Mouse (Mus musculus): ENCODE measurements at regions not wholly inside any gene's neighbourhood (a gene's known extent, or its start where the extent isn't known, plus 50 kb on each side); places are given as distances from the start of the nearest gene placed in this dataset.

- TF ChIP-seq MYOD1 (IDR thresholded peaks at IDR 0.05; ENCODE audit: control insufficient read depth, insufficient read length, low read depth) (no peak), CTCF (IDR thresholded peaks at IDR 0.05; ENCODE audit: control insufficient read depth, insufficient read depth, insufficient read length) (no peak), USF1 (IDR thresholded peaks at IDR 0.05; ENCODE audit: low read depth) (no peak), CEBPB (IDR thresholded peaks at IDR 0.05; ENCODE audit: low read depth) (no peak)
Measured at GRCm38 (mm10) chr6:143516746-143517145, 349.7 kb downstream of the Etnk1 start.
